ENCODE assay signal across 17 mouse cellular contexts in the genomic region with DNA sequence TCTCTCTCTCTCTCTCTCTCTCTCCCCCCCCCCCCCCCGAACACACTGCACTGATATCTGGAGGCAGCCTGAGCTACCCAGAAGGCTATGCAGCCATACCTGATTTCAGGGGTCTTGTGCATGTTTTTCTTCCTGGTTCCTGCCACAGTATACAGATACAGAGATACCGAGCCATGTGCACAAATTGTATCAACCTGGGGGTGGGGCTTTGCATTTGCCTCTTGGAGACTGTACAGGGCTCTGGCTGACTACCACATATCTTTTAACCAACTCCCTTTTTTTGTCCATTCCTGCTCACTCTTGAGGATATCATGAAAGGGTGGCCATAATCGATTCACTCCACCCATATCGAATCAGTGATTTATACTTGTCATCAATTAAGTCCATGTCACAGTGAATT.
"Had no signal": no experiment of that assay in that cellular context is flagged by ENCODE, and none has a peak within 500 bp of the region (broad histone marks: within the 10 kb centered on the region; RNA-seq: fewer than 3 reads in every experiment).

No protein-coding gene starts in this region.

- H3K27me3 ChIP-seq: liver, embryonic 12.5 days; midbrain, embryonic 12.5 days had no signal

- H3K4me1 ChIP-seq: liver, embryonic 12.5 days; midbrain, embryonic 12.5 days had no signal

- DNase-seq: lung, adult 18-20 months; lung, embryonic 14.5 days; lung, postnatal 10 days; lung, postnatal 4 days; midbrain, embryonic 14.5 days; retina, postnatal 1 day; right cerebral cortex, adult 18-20 months; right cerebral cortex, postnatal 25 days; right cerebral cortex, postnatal 4 days; spleen, adult 18-20 months; thymus, adult 18-20 months; thymus, postnatal 14 days; thymus, postnatal 36 days had no signal

- H3K4me2 ChIP-seq: liver, embryonic 12.5 days; lung, embryonic 14.5 days; midbrain, embryonic 12.5 days had no signal

- H3K4me3 ChIP-seq: liver, embryonic 12.5 days; midbrain, embryonic 12.5 days had no signal

- H3K9me3 ChIP-seq: midbrain, embryonic 12.5 days had no signal

- ATAC-seq: liver, embryonic 12.5 days; midbrain, embryonic 16.5 days had no signal

- H3K36me3 ChIP-seq: liver, embryonic 12.5 days; midbrain, embryonic 12.5 days had no signal

- H3K27ac ChIP-seq: liver, embryonic 12.5 days; liver, embryonic 14.5 days; midbrain, embryonic 12.5 days had no signal

- H3K9ac ChIP-seq: liver, embryonic 12.5 days; liver, embryonic 14.5 days; lung, embryonic 14.5 days; midbrain, embryonic 12.5 days had no signal
